Mouse (Mus musculus) heart, adult 8-10 months (tissue): Measurements from ENCODE around the gene Ces1d. TPM values are rescaled to one million over a fixed set of nuclear protein-coding genes. Genes with fewer than 3 reads are reported as not detected.
"Not testable (repeated sequence)": the region's sequence is repeated elsewhere in the genome, so short reads cannot be mapped to it uniquely, and the experiment has no call there.

Experiments
- DNase-seq: peaks from one replicate; pipeline ENCODE4 v3.0.0; 2022; ENCODE audit warnings: low spot score
- total RNA-seq, 4 experiments: library from RNA; stranded (reverse); gene quantifications; 2 replicates each; pipeline ENCODE4 v1.2.4; 2022

Ces1d gene
- total RNA-seq: 100 to 1,000 TPM; 274 to 413 (median 315) TPM

DNA sequence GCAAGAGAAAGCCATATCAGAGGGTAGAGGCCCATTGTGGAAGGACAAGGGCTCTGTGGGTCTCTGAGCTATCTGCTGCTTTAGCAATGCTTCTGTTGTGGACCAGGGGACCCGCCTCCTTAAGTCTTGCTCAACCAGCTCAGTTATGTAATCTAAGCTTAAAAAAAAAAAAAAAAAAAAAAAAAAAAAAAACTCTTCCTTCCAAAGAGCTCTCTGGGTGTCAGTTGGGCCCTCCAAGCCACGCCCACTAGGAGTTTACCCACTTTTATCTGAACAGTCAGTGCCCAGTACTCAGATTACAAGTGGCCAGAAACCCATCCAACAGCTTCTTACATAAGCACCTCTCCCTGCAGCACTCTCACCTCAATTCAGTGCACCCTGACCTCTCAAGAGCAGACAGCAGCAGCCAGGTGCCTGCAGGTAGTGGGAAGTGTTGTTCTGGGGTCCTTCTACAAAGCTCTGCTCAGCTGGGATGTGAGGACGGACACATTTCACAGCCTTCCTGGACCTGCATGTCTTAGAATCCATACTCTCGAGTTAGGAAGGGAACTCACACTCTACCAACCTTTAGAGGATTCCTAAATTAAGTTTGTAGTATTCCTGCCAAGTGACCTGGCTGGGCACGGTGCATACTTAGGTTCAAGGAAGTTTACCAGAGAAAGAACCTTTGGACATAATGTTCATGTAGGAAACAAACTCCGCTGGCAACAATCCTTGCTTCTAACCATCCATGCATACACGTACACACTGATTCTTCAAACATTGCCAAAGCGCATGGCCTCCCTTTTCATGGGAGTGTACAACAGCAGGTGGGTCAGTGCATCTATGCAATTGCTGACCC is at the start of gene Ces1d:
Gene Ces1d, minus strand, starts transcription at position 154 of the 841 bp plus-strand sequence.
- peak; percentile 60 for DNase-seq

DNA sequence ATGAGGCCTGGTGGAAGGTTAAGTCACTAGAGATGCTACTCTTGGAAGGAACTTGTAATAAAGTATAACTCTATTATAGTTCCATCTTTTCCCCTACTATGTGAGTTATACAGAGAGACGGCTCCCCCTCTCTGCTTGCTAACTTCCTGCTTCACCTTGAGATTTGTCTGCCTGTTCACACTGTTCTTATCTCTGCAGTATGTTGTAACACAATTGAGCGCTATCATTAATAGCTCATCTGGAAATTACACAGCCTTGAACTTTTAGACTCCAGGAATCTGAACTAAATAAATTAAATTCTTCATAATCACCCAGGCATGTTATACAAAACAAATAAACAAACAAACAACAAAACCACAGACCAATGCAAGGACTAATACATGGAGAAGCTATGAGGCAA is 48.4 kb upstream of the Ces1d start:
- DNase-seq: no peak

DNA sequence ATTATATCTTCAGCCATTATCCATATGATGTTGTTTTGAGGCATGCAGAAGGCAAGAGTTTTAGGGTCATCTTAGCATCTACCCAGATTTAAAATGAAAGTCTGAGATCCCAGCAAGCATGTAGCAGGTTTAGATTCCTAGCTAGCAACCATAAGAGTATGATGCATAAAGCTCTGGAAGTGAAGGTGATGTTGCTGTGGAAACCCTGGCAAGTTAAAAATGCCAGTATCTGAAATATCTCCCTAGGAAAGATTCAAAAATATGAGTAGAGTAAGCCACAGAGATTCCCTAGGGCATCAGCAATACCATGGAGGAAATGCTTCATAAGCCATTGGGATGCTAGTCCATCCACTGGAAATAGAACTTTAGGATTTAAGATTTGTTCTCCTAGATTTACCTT is 42.2 kb upstream of the Ces1d start:
- DNase-seq: no peak

- no peak for DNase-seq
These were observed 38.0 kb upstream of the Ces1d start for GRCm38 (mm10) chr8:93235681-93236080.

GRCm38 (mm10) chr8:93234706-93235105 is 37.1 kb upstream of the Ces1d start:
- no peak for DNase-seq

- no peak for DNase-seq
These were observed 36.4 kb upstream of the Ces1d start for GRCm38 (mm10) chr8:93234068-93234467.

DNA sequence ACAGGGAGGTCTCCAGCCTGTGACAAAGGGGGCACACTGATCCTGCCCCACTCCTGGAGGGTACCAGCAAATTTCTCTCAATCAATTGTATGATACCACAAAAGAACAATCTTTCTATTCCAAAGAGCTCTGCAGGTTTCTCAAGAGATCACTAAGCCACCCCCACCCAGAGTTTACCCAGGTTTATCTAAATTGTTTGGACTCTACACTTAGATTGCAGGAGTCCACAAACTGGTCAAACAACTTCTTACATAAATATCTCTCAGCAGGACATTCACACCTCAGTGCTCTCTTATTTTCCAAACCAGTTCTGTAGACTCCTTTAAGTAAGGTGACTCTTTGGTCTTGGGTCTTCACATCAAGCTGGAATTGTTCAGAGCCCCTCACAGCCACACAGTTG is 31.8 kb upstream of the Ces1d start, which contains the start of gene Ces1e:
Gene Ces1e, minus strand, starts transcription at position 174 of the 400 bp plus-strand sequence.
- no peak for DNase-seq

DNA sequence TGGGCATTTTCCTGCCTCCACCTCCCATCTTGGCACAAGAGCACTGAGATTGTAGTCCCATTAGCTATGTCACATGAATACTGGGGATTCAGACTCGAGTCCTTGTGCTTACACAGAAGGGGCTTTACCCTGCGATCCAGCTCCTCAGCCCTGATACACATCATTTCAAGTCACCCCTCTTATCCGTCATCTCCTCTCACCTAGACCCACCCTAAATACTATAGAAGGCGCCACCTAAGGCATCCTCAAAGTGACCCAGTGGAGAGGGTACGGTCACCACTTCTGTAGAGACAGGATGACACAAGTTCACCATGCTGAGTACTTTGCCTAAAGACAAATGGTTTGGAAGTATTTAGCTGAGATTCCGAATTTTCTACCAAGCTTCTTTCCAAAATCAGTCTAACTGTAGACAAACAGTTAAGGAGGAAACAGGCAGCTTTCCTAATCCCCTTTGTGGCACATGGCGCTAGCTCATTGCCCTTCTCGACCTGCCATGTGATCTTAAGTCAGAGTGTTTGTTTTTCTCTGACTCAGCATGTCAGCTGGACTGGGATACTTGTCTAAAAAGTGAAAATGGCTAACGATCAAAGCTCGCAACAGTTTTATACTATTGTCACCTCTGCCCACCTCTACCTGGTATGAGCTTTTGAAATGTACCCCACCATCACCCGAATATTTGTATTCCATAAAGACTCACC is 31.2 kb upstream of the Ces1d start:
- no peak for DNase-seq

DNA sequence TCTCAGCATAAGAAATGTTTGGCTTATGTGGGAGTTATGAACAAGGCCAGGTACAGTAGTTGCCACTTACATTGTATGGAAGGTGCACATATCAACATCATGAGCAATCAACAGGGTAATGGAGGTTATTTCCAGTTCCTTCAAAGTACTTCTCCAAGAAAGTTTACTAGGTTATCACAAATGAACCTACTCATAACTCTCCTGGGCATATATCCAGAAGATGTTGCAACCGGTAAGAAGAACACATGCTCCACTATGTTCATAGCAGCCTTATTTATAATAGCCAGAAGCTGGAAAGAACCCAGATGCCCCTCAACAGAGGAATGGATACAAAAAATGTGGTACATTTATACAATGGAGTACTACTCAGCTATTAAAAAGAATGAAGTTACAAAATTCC is 28.8 kb upstream of the Ces1d start:
- not testable (repeated sequence) for DNase-seq

DNA sequence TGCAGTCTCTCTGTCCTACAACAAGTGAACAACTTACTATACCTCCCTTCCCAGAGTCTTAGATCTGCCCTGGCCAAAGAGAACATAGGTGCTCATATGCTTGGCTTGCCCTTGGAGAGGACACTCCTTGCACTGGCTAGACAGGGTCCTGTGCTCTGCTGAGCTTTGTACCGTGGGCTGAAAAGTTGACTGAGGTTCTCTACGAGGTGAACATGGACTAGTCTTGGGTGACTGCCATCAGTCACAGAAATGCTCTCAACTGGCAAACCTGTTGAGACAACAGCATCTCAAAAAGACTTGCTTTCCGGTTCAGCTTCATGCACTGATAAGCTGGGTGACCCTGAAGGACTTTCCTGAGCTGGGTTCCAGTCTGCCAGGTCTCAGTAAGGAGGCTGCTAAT is 24.3 kb upstream of the Ces1d start:
- DNase-seq: no peak

DNA sequence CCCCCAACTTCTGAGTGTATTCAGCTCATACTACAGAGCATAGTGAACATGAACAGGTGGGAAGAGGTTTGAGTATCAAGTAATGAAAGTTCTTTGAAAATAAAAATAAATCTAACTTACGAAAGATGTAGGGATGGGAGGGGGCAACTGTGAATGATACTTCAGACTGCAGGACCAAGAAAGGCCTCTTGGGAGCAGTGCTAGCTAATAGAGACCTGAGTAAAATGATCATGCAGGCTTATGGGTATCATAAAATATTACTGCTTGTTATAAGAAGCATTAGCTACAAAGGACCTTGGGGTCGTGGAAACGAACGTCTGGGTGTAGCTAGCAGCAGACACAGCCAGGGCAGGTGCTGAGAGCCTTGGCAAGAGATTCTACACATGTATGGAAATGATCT is 20.2 kb upstream of the Ces1d start:
- no peak for DNase-seq

GRCm38 (mm10) chr8:93217375-93217774 is 19.7 kb upstream of the Ces1d start:
- DNase-seq: peak; percentile 75

DNA sequence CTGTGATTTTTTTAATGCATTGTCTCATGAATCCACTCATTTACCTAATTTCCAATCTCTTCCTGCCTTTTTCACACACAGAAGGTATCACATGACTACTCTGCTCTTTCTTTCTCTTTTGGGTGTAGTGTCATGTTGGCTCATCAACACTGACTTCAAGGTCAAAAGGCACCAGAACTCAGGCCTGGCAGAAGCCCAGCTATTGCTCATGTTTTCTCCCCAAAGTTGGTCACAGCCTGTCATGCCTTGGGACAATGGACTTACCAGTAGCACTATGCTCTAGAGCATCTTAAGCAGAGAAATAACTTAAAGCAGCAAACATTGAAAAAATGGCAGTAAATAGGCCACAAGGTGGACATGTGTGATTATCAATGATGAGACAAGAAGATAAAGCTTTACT is 13.5 kb upstream of the Ces1d start:
- DNase-seq: no peak

DNA sequence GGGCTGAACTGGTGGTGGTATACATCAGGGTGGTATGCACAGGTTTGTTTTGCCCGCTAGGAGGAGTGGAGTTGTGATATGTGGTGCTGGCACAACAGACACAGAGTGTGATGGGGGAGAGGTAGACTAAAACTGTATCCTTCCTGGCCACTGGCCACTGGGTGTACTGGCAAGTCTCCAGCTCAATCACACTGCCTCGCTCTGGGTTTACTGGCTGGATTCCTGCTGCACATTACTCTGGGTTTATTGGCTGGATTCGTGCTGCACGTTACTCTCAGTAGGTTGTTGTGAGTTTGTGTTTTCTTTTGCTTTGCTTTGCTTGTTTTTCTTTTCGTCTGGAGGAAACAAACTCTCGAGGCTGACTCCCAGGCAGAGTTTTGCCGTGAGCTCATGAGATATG is 1.5 kb upstream of the Ces1d start:
- DNase-seq: peak; percentile 17

- DNase-seq: no peak
These were observed 1.2 kb downstream of the Ces1d start for GRCm38 (mm10) chr8:93196436-93196835.

- DNase-seq: peak; percentile 53
These were observed 17.0 kb downstream of the Ces1d start for GRCm38 (mm10) chr8:93180581-93181129.

DNA sequence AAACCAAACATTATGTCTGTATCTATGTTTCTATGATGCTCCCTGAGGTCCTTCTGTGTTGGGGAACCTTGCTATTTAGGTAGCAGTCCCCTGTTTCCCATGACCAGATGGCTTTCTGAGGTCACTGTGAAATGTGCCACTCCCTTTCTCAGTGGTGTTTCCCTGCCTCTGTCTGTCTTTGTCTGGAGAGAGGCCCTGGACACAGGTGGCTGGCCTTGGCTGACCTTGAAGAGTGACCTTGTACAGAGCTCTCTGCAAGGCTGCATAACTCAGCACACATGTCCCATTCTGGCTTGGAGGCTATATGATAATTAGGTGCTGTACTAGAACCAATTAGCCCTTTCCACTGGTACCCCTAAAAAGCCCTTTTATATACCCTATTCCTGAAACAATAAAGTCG is 21.0 kb downstream of the Ces1d start:
- no peak for DNase-seq

DNA sequence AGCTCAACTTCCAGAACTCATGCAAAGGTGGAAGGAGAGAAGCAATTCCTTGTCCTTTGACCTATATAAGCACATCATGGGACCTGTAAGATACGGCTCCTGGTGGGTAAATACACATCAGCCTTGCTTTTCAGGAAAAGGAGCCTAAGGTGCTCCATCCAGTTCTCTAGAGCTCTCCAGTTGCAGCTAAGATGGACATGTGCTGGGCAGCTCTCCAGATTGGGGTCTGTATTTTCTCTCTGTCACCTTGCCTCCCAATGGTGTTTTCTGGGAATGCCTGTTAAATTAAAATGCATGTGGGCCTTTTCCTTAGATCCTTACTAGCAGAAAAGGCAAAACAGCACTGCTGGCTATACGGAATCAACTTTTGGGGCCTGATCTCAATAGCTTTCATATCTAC is 23.1 kb downstream of the Ces1d start:
- DNase-seq: no peak

DNA sequence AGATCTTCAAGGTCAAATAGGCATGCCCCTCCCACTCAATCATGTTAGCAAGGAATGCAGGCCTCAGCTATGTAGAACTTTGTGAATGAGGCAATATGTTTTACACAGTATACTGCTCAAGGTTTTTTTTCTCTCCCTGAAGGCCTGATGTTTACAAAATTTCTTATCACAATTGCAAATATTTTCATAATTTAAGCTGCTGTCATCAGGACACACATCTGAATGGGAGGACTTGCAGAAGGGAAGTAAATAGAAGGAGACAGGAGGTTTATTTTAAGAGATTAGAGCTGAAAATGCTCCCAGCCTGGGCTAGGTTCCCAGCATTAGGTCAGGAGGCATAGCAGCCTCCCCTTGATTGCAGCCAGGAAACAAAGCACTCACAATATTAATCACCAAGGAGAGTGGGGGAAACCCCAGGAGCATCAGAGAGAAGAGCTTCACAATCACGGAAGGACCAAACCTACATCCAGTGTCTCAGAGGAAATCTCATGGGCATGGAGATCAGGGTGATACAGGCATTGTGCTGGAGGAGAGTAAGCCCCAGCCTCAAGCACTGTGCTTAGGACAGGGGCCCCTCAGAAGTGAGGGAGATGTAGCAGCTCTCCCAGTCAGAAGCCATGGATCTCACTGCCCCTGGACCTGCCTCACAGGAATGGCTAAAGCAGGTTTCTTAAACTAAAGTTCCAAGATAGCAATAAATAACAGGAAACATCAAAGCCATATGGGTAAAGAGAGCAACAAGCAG is 25.6 kb downstream of the Ces1d start:
- peak; percentile 76 for DNase-seq

DNA sequence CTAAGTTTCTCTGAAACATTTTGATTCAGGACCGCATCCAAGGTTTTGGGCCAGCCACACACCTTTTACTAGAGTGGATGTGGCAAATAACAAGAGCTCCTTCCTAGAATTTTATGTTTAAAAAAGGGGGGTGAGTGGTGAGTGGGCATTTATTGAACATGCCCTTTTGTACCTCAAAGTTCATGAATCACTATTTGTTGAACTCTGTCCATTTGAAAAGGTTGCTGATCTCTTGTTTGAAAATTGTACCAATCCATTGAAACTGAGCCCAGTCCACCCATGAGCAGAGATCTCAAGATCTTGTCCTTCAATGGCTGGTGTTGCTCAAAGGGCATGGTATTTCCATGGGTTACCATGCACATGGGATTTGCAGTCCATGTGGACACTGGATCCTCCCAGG is 34.3 kb downstream of the Ces1d start:
- no peak for DNase-seq

- DNase-seq: no peak
These were observed 46.2 kb downstream of the Ces1d start for GRCm38 (mm10) chr8:93151401-93151800.

DNA sequence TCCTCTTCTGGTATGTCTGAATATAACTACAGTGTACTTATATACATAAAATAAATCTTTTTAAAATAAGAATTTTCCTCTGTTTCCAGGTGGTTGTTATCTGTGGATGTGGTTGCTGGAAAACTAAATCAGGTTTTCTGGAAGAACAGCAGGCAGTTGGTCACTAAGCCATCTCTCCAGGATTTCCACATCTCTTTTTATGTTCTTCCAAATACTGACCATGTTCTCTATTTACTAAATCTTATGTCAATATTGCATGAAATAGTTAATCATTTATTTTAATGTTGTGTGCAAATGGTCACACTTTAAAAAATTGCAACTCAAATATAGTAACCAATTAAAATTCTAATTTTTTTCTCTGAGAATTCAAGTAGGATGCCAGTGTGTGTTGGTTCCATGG is 50.3 kb downstream of the Ces1d start:
- no peak for DNase-seq
